Mouse (Mus musculus) bone marrow macrophage, adult 2 months (primary cell): ENCODE data around the gene Tmem237.

Experiments
- CTCF ChIP-seq: IDR thresholded peaks from 2 replicates; pipeline ENCODE4 v1.5.1; 2012; ENCODE audit warnings: low read depth, mild to moderate bottlenecking, low read length, moderate library complexity
- POLR2A ChIP-seq: IDR thresholded peaks from 2 replicates; pipeline ENCODE4 v1.6.1; 2012; ENCODE audit warnings: mild to moderate bottlenecking, low read depth, low read length, borderline replicate concordance

GRCm38 (mm10) chr1:59051306-59051705 is 68.9 kb downstream of the Tmem237 start:
- no peak for TF ChIP-seq CTCF
- TF ChIP-seq POLR2A, result no peak
